Mouse (Mus musculus) c-Kit-positive CD71-positive TER-119-negative erythroid progenitor cells, embryonic 14.5 days (primary cell): ENCODE measurements around the gene Abcg4.

Source experiments
- DNase-seq: peaks from one replicate; pipeline ENCODE4 v3.0.0-alpha.2; 2013; ENCODE audit warnings: low read depth

Abcg4 gene

DNA sequence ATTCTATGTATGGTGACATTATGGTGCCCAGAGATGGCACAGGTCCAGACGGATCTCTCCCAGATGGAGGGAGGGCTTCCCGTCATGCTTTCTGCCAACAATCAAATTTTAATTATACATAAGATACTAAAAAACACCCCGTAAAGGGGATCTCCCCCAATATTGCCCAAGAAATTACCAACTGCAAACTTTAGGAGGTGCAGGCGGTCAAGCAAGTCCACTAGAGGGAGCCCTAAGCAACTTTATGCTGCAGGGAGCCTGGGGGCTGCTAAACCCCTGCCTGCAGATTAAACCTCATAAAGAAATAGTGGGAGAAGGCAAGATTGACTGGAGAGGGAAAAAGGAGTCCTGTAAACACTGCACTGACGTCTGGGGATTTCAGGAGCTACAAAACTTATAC lies 49.0 kb downstream of the Abcg4 start:
- no peak for DNase-seq

- DNase-seq = no peak
Measured at GRCm38 (mm10) chr9:44238501-44239190, 49.8 kb downstream of the Abcg4 start.

- DNase-seq = no peak
Measured at GRCm38 (mm10) chr9:44237128-44237527, 51.3 kb downstream of the Abcg4 start.

GRCm38 (mm10) chr9:44236601-44237000 lies 51.8 kb downstream of the Abcg4 start:
- no peak for DNase-seq

DNA sequence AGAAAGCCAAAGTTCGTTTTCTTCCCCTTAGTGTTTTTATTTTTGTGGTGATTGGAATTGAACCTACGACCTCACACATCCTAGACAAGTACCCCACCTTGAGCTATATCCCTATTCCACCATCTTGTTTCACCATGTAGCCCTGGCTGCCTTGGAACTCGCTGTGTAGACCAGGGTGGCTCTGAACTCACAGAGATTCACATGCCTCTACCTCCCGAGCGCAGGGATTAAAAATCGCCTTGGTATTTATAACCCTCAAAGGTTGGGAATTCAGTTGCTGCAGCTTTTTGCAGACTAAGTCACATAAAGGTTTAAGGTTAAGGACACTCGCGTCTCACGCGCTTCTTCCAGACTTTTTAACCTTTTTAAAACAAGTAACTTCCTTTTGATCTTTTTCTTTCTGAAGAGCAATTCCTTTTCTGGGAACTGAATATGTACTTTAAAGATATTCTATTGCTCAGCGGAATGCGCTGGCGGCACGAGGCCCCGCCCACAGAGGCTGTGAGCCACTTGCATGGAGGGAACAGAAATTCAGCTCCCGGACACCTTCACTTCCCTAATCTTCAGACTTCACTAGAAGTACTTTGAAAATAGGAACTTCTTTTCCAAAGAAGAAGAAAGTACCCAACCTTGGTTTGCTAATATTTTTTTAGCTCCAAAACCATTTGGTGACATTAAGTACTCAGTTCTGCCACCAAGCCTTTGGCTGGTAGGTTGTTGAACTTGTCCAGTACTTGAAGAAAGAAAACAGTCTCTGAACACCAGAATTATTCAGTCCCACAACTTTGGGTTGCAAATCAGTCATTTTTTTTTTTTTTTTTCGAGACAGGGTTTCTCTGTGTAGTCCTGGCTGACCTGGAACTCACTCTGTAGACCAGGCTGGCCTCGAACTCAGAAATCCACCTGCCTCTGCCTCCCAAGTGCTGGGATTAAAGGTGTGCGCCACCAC lies 53.7 kb downstream of the Abcg4 start:
- peak; percentile 73 for DNase-seq

GRCm38 (mm10) chr9:44233802-44234478 lies 54.5 kb downstream of the Abcg4 start, which contains the start of gene Cbl:
Gene Cbl, minus strand, starts transcription at chr9:44234049.
- peak; percentile 99 for DNase-seq

GRCm38 (mm10) chr9:44233021-44233801 lies 55.2 kb downstream of the Abcg4 start:
- DNase-seq = peak; percentile 46

- DNase-seq = no peak
Measured at GRCm38 (mm10) chr9:44231609-44232008, 56.8 kb downstream of the Abcg4 start.

GRCm38 (mm10) chr9:44225993-44226392 lies 62.4 kb downstream of the Abcg4 start:
- no peak for DNase-seq
